Mouse (Mus musculus) C2C12 (cell line): ENCODE measurements around the gene Ankfy1. TPM values are rescaled to one million over a fixed set of nuclear protein-coding genes. Genes with fewer than 3 reads are reported as not detected.

Experiments used
- H3K27me3 ChIP-seq: one replicate; pipeline ENCODE4 v1.6.1; 2011; ENCODE audit not compliant: control insufficient read depth, insufficient read depth, insufficient read length
- H3K36me3 ChIP-seq: one replicate; pipeline ENCODE4 v1.6.1; 2011; ENCODE audit not compliant: control insufficient read depth, insufficient read depth
- H3K4me3 ChIP-seq: one replicate; pipeline ENCODE4 v1.5.1; 2011; ENCODE audit warnings: mild to moderate bottlenecking, control low read depth; ENCODE audit not compliant: poor library complexity, insufficient read depth, severe bottlenecking
- H3K79me2 ChIP-seq: one replicate; pipeline ENCODE4 v1.6.1; 2011; ENCODE audit not compliant: control insufficient read depth, insufficient read depth
- H3K79me3 ChIP-seq: one replicate; pipeline ENCODE4 v1.6.1; 2011; ENCODE audit warnings: low read depth, control low read depth
- H3ac ChIP-seq: one replicate; pipeline ENCODE3; 2011; ENCODE audit warnings: low read depth; ENCODE audit not compliant: control insufficient read depth, insufficient read length
- CEBPB ChIP-seq: IDR thresholded peaks from one replicate; pipeline ENCODE4 v1.6.1; 2011; ENCODE audit warnings: low read depth, mild to moderate bottlenecking, control low read depth, moderate library complexity
- CTCF ChIP-seq: IDR thresholded peaks from one replicate; pipeline ENCODE4 v1.5.1; 2011; ENCODE audit not compliant: control insufficient read depth, insufficient read depth, insufficient read length
- FOSL1 ChIP-seq: IDR thresholded peaks from one replicate; pipeline ENCODE4 v1.8.0; 2011; ENCODE audit warnings: mild to moderate bottlenecking, low read length; ENCODE audit not compliant: poor library complexity, insufficient read depth, severe bottlenecking
- MAX ChIP-seq: IDR thresholded peaks from one replicate; pipeline ENCODE4 v1.6.1; 2011; ENCODE audit warnings: mild to moderate bottlenecking, control low read depth
- MYOD1 ChIP-seq: IDR thresholded peaks from one replicate; pipeline ENCODE4 v1.6.1; 2011; ENCODE audit warnings: low read depth; ENCODE audit not compliant: control insufficient read depth, insufficient read length
- MYOG ChIP-seq: IDR thresholded peaks from one replicate; pipeline ENCODE4 v1.6.1; 2011; ENCODE audit not compliant: control insufficient read depth, insufficient read length; ENCODE audit errors: extremely low read depth
- USF1 ChIP-seq: IDR thresholded peaks from one replicate; pipeline ENCODE4 v1.6.1; 2011; ENCODE audit warnings: low read depth, mild to moderate bottlenecking, control low read depth, moderate library complexity
- long read RNA-seq, 2 experiments: library from polyadenylated mRNA; unstranded; transcript quantifications; one replicate each; pipeline ENCODE4 v2.0.0; 2019 to 2020
- polyA plus RNA-seq: library from polyadenylated mRNA; unstranded; fragments of >200 nt; fragmentation: generic; extraction: Trizol; gene quantifications from one replicate; pipeline ENCODE4 v1.2.1, GENCODE M21; 2012; ENCODE audit warnings: missing spikeins

Gene Ankfy1
- polyA plus RNA-seq, result 15.1 TPM
- long read RNA-seq, experiment 1, partial matches to known transcripts, result 1 of 9 reads
- long read RNA-seq, experiment 1, other reads (novel, unspliced or antisense), result 8 of 9 reads
- long read RNA-seq, experiment 2, full-length matches to known transcripts, result 32 of 69 reads
- long read RNA-seq, experiment 2, partial matches to known transcripts, result 12 of 69 reads
- long read RNA-seq, experiment 2, other reads (novel, unspliced or antisense), result 25 of 69 reads

GRCm38 (mm10) chr11:72689551-72690510 lies at the start of gene Ankfy1:
Gene Ankfy1 (plus strand): TSS chr11:72690006.
- peaks cover 45% of the 10 kb centered on the region for H3K79me3 ChIP-seq
- H3K36me3 ChIP-seq, result peaks cover 14% of the 10 kb centered on the region
- peak within 1 kb of the TSS; percentile 90 for H3K4me3 ChIP-seq
- H3K79me2 ChIP-seq, result peaks cover 50% of the 10 kb centered on the region
- TF ChIP-seq MAX (peak; percentile 30), MYOG (no peak)
- H3ac ChIP-seq, result peak within 1 kb of the TSS; percentile 88
- no peaks in the 10 kb centered on the region for H3K27me3 ChIP-seq

- Histone ChIP-seq H3ac (no peak overlapping the region), H3K4me3 (no peak overlapping the region), H3K36me3 (peaks cover 6% of the 10 kb centered on the region), H3K79me3 (peaks cover 68% of the 10 kb centered on the region), H3K27me3 (no peaks in the 10 kb centered on the region), H3K79me2 (peaks cover 99% of the 10 kb centered on the region)
- TF ChIP-seq MYOD1, result no peak
- no peak for TF ChIP-seq FOSL1
- no peak for TF ChIP-seq MAX
- no peak for TF ChIP-seq CEBPB
These were observed 47.1 kb upstream of the Ankfy1 start for GRCm38 (mm10) chr11:72642730-72643129.

GRCm38 (mm10) chr11:72645386-72645785 lies 44.4 kb upstream of the Ankfy1 start:
- TF ChIP-seq MAX, result no peak
- TF ChIP-seq CEBPB, result no peak
- TF ChIP-seq MYOD1, result no peak
- no peak for TF ChIP-seq MYOG
- no peak for TF ChIP-seq USF1
- TF ChIP-seq FOSL1, result no peak
- no peak for TF ChIP-seq CTCF
- Histone ChIP-seq H3K36me3 (peaks cover 6% of the 10 kb centered on the region), H3K27me3 (no peaks in the 10 kb centered on the region), H3K79me2 (peaks cover 99% of the 10 kb centered on the region), H3K79me3 (peaks cover 73% of the 10 kb centered on the region), H3ac (no peak overlapping the region), H3K4me3 (no peak overlapping the region)

GRCm38 (mm10) chr11:72650347-72650746 lies 39.5 kb upstream of the Ankfy1 start:
- no peak overlapping the region for H3ac ChIP-seq
- no peak overlapping the region for H3K4me3 ChIP-seq
- H3K36me3 ChIP-seq, result no peaks in the 10 kb centered on the region
- no peaks in the 10 kb centered on the region for H3K27me3 ChIP-seq
- H3K79me2 ChIP-seq, result peaks cover 100% of the 10 kb centered on the region
- TF ChIP-seq MYOD1, result no peak
- H3K79me3 ChIP-seq, result peaks cover 79% of the 10 kb centered on the region

GRCm38 (mm10) chr11:72659918-72660317 lies 29.9 kb upstream of the Ankfy1 start:
- Histone ChIP-seq H3K79me2 (peaks cover 99% of the 10 kb centered on the region), H3K4me3 (no peak overlapping the region), H3K36me3 (peaks cover 10% of the 10 kb centered on the region), H3ac (no peak overlapping the region), H3K27me3 (no peaks in the 10 kb centered on the region), H3K79me3 (peaks cover 75% of the 10 kb centered on the region)
- TF ChIP-seq USF1 (no peak), CTCF (no peak), MYOD1 (no peak), MYOG (no peak), FOSL1 (no peak), MAX (no peak), CEBPB (no peak)

- Histone ChIP-seq H3ac (no peak overlapping the region), H3K36me3 (peaks cover 13% of the 10 kb centered on the region), H3K79me3 (peaks cover 72% of the 10 kb centered on the region), H3K4me3 (no peak overlapping the region), H3K79me2 (peaks cover 99% of the 10 kb centered on the region), H3K27me3 (no peaks in the 10 kb centered on the region)
- TF ChIP-seq MYOG (no peak), CTCF (no peak), USF1 (no peak), FOSL1 (no peak), MYOD1 (no peak), CEBPB (no peak), MAX (no peak)
These were observed 29.4 kb upstream of the Ankfy1 start for GRCm38 (mm10) chr11:72660359-72660758.
